Mouse (Mus musculus) hindbrain, embryonic 10.5 days (tissue): ENCODE measurements around the gene Scyl1. TPM values are rescaled to one million over a fixed set of nuclear protein-coding genes. Genes with fewer than 3 reads are reported as not detected.
A peak's percentile ranks its signal among the peaks of the same experiment; 100 is the strongest.

Experiments
- DNase-seq: peaks from one replicate; pipeline ENCODE4 v3.0.0-alpha.2; 2017; ENCODE audit warnings: low spot score
- H3K27ac ChIP-seq: fragments of 300-500 bp; sonication (generic); 2 replicates; pipeline ENCODE4 v1.5.1; 2016; ENCODE audit warnings: mild to moderate bottlenecking, moderate library complexity
- H3K27me3 ChIP-seq: fragments of 300-500 bp; sonication (generic); 2 replicates; pipeline ENCODE4 v1.6.1; 2016; ENCODE audit warnings: mild to moderate bottlenecking; ENCODE audit not compliant: poor library complexity, insufficient read depth, severe bottlenecking
- H3K36me3 ChIP-seq: fragments of 300-500 bp; sonication (generic); 2 replicates; pipeline ENCODE4 v1.6.1; 2016; ENCODE audit warnings: mild to moderate bottlenecking, moderate library complexity
- H3K4me1 ChIP-seq: fragments of 300-500 bp; sonication (generic); replicated peaks from 2 replicates; pipeline ENCODE4 v1.6.1; 2016; ENCODE audit warnings: mild to moderate bottlenecking
- H3K4me3 ChIP-seq: fragments of 300-500 bp; sonication (generic); 2 replicates; pipeline ENCODE4 v1.5.1; 2016; ENCODE audit warnings: mild to moderate bottlenecking, moderate library complexity
- H3K9me3 ChIP-seq: fragments of 300-500 bp; sonication (generic); 2 replicates; pipeline ENCODE4 v1.6.1; 2016; ENCODE audit warnings: mild to moderate bottlenecking, moderate library complexity
- WGBS: fragments of 180-500 bp; shearing (Covaris S2); methylation state at CpG from one replicate; pipeline ENCODE4 v1.1.7; 2016; 5-methylcytosine and 5-hydroxymethylcytosine counted together
- polyA plus RNA-seq: library from polyadenylated mRNA; unstranded; fragments of >200 nt; fragmentation: Nextera tagmentation; extraction: Ambion mirVana; gene quantifications from 2 replicates; pipeline ENCODE4 v1.2.1, GENCODE M21; 2016

The Scyl1 gene
- polyA plus RNA-seq, 1 experiment from 2014 or later: 69.5 TPM

- Histone ChIP-seq H3K36me3 (peaks cover 78% of the 10 kb centered on the region), H3K4me3 (no peak overlapping the region), H3K9me3 (no peaks in the 10 kb centered on the region), H3K4me1 (peaks cover 29% of the 10 kb centered on the region), H3K27ac (no peak overlapping the region), H3K27me3 (peaks cover 9% of the 10 kb centered on the region; the same call in 1 of the 2 replicates)
- DNase-seq: peak; percentile 64
- 4% methylated on average over 3 of the region's 3 CpGs for WGBS
These were observed 60.0 kb downstream of the Scyl1 start for GRCm38 (mm10) chr19:5711218-5711617.

GRCm38 (mm10) chr19:5710581-5710980, 60.6 kb downstream of the Scyl1 start:
- Histone ChIP-seq H3K27me3 (peaks cover 4% of the 10 kb centered on the region; the same call in 1 of the 2 replicates), H3K27ac (no peak overlapping the region), H3K9me3 (no peaks in the 10 kb centered on the region), H3K4me1 (peaks cover 22% of the 10 kb centered on the region), H3K4me3 (no peak overlapping the region), H3K36me3 (peaks cover 79% of the 10 kb centered on the region)
- no peak for DNase-seq
- WGBS: 75% methylated on average over 8 of the region's 8 CpGs

GRCm38 (mm10) chr19:5710068-5710467, 61.2 kb downstream of the Scyl1 start:
- no peak overlapping the region for H3K4me3 ChIP-seq
- no peaks in the 10 kb centered on the region for H3K27me3 ChIP-seq
- DNase-seq: no peak
- H3K4me1 ChIP-seq: peaks cover 19% of the 10 kb centered on the region
- H3K9me3 ChIP-seq: no peaks in the 10 kb centered on the region
- H3K27ac ChIP-seq: no peak overlapping the region
- 92% methylated on average over 6 of the region's 6 CpGs for WGBS
- peaks cover 74% of the 10 kb centered on the region for H3K36me3 ChIP-seq

Other genes starting within 250 kb of the Scyl1 start
- gene Ovol1, start 210.8 kb downstream of the Scyl1 start, polyA plus RNA-seq: 0.39 and 0.77 TPM in 2 replicates
- 1.6 and 2.6 TPM in 2 replicates for gene Ap5b1, start 203.4 kb downstream of the Scyl1 start, polyA plus RNA-seq
- gene Rnaseh2c, start 169.5 kb downstream of the Scyl1 start, polyA plus RNA-seq: 177 and 187 TPM in 2 replicates
- 58.9 and 69.2 TPM in 2 replicates for gene Kat5, start 161.2 kb downstream of the Scyl1 start, polyA plus RNA-seq
- gene Rela, start 133.9 kb downstream of the Scyl1 start, polyA plus RNA-seq: 27.8 and 36.0 TPM in 2 replicates
- gene Sipa1, start 107.7 kb downstream of the Scyl1 start, polyA plus RNA-seq: 27.5 and 27.6 TPM in 2 replicates
- 34.1 and 35.1 TPM in 2 replicates for gene Map3k11, start 82.7 kb downstream of the Scyl1 start, polyA plus RNA-seq
- 27.3 and 30.8 TPM in 2 replicates for gene Pcnx3, start 82.5 kb downstream of the Scyl1 start, polyA plus RNA-seq
- 0.16 and 0.21 TPM in 2 replicates for gene Kcnk7, start 67.1 kb downstream of the Scyl1 start, polyA plus RNA-seq
- 9.7 and 10.1 TPM in 2 replicates for gene Ehbp1l1, start 45.1 kb downstream of the Scyl1 start, polyA plus RNA-seq
- 149 and 192 TPM in 2 replicates for gene Fam89b, start 41.8 kb downstream of the Scyl1 start, polyA plus RNA-seq
- 2.7 and 6.9 TPM in 2 replicates for gene Ltbp3, start 30.5 kb downstream of the Scyl1 start, polyA plus RNA-seq
- gene Frmd8, start 103.9 kb upstream of the Scyl1 start, polyA plus RNA-seq: 37.2 and 37.8 TPM in 2 replicates
- gene Slc25a45, start 106.4 kb upstream of the Scyl1 start, polyA plus RNA-seq: 2.8 TPM in 2 replicates
- gene Tigd3, start 122.7 kb upstream of the Scyl1 start, polyA plus RNA-seq: 9.9 and 11.3 TPM in 2 replicates
- 225 TPM in 2 replicates for gene Dpf2, start 141.6 kb upstream of the Scyl1 start, polyA plus RNA-seq
- gene Cdc42ep2, start 153.4 kb upstream of the Scyl1 start, polyA plus RNA-seq: 2.0 and 2.9 TPM in 2 replicates
- 83.7 and 110 TPM in 2 replicates for gene Pola2, start 192.8 kb upstream of the Scyl1 start, polyA plus RNA-seq
- gene Slc22a20, start 214.7 kb upstream of the Scyl1 start, polyA plus RNA-seq: not detected in 2 replicates
- 5.9 and 6.5 TPM in 2 replicates for gene Capn1, start 244.5 kb upstream of the Scyl1 start, polyA plus RNA-seq